Mouse (Mus musculus) olfactory bulb, adult 2 months (tissue): Measurements from ENCODE around the gene Gpr142.

ENCODE experiments used
- CTCF ChIP-seq: fragments of 200-500 bp; IDR thresholded peaks from 2 replicates; pipeline ENCODE4 v1.5.1; 2012; ENCODE audit warnings: low read depth, mild to moderate bottlenecking, low read length, moderate library complexity; ENCODE audit not compliant: insufficient read depth
- POLR2A ChIP-seq: fragments of 200-500 bp; IDR thresholded peaks from 2 replicates; pipeline ENCODE4 v1.6.1; 2012; ENCODE audit warnings: mild to moderate bottlenecking, low read depth, low read length, moderate library complexity; ENCODE audit not compliant: insufficient read depth

GRCm38 (mm10) chr11:114851269-114851607 is 52.5 kb downstream of the Gpr142 start:
- TF ChIP-seq POLR2A, result no peak
- TF ChIP-seq CTCF, result no peak
